Mouse (Mus musculus) MEL (cell line): ENCODE results near the gene Gm49384.
A peak's percentile ranks its signal among the peaks of the same experiment; 100 is the strongest.

Source experiments
- BHLHE40 ChIP-seq: IDR thresholded peaks from 2 replicates; pipeline ENCODE4 v1.6.1; 2012; ENCODE audit warnings: low read depth, mild to moderate bottlenecking, inconsistent platforms, low read length, improper control_type of control experiment, borderline replicate concordance
- CHD2 ChIP-seq: IDR thresholded peaks from 2 replicates; pipeline ENCODE4 v1.6.1; 2011; ENCODE audit warnings: low read length, improper control_type of control experiment
- CTCF ChIP-seq, 3 experiments: IDR thresholded peaks in 2 of 3; conservative IDR thresholded peaks in 1 of 3; 2 replicates each; pipeline ENCODE4 v1.5.1; 2011 to 2012; ENCODE audit warnings: low read length in 3 of 3, low read depth in 2 of 3, mild to moderate bottlenecking in 2 of 3, improper control_type of control experiment in 1 of 3, inconsistent platforms in 1 of 3, mixed read lengths in 1 of 3, moderate library complexity in 1 of 3; ENCODE audit not compliant: control insufficient read depth in 1 of 3, insufficient read depth in 1 of 3, poor library complexity in 1 of 3, severe bottlenecking in 1 of 3
- JUND ChIP-seq: IDR thresholded peaks from 2 replicates; pipeline ENCODE4 v1.6.1; 2011; ENCODE audit warnings: low read depth, mild to moderate bottlenecking, improper control_type of control experiment, low read length
- MAFK ChIP-seq: IDR thresholded peaks from 2 replicates; pipeline ENCODE4 v1.6.1; 2011; ENCODE audit warnings: low read depth, mild to moderate bottlenecking, low read length, improper control_type of control experiment, borderline replicate concordance
- POLR2A ChIP-seq, 2 experiments: IDR thresholded peaks; 2 replicates each; pipeline ENCODE4 v1.6.1; 2011 to 2012; ENCODE audit warnings: low read length in 2 of 2, mild to moderate bottlenecking in 2 of 2, control low read depth in 1 of 2, improper control_type of control experiment in 1 of 2, low read depth in 1 of 2, moderate library complexity in 1 of 2; ENCODE audit not compliant: control insufficient read depth in 1 of 2, insufficient read depth in 1 of 2, poor library complexity in 1 of 2
- POLR2AphosphoS2 ChIP-seq: IDR thresholded peaks from 2 replicates; pipeline ENCODE4 v1.6.1; 2011; ENCODE audit warnings: low read length, improper control_type of control experiment
- RCOR1 ChIP-seq: IDR thresholded peaks from 2 replicates; pipeline ENCODE4 v1.6.1; 2012; ENCODE audit warnings: low read depth, mild to moderate bottlenecking, inconsistent platforms, low read length, improper control_type of control experiment
- SIN3A ChIP-seq: IDR thresholded peaks from 2 replicates; pipeline ENCODE4 v1.6.1; 2012; ENCODE audit warnings: low read length, improper control_type of control experiment, inconsistent platforms
- SMC3 ChIP-seq: IDR thresholded peaks from 2 replicates; pipeline ENCODE4 v1.6.1; 2011; ENCODE audit warnings: low read depth, low read length, improper control_type of control experiment
- USF1 ChIP-seq: IDR thresholded peaks from 2 replicates; pipeline ENCODE4 v1.6.1; 2014; ENCODE audit warnings: low read depth, mild to moderate bottlenecking, inconsistent platforms, low read length, improper control_type of control experiment, moderate library complexity
- ZC3H11A ChIP-seq: IDR thresholded peaks from 2 replicates; pipeline ENCODE4 v1.6.1; 2012; ENCODE audit warnings: low read depth, mild to moderate bottlenecking, inconsistent platforms, low read length, improper control_type of control experiment
- ZKSCAN1 ChIP-seq: IDR thresholded peaks from 2 replicates; pipeline ENCODE4 v1.6.1; 2012; ENCODE audit warnings: low read depth, mild to moderate bottlenecking, inconsistent platforms, low read length, improper control_type of control experiment, moderate library complexity
- ZNF384 ChIP-seq: IDR thresholded peaks from 2 replicates; pipeline ENCODE4 v1.6.1; 2012; ENCODE audit warnings: low read depth, mild to moderate bottlenecking, inconsistent platforms, low read length, improper control_type of control experiment

DNA sequence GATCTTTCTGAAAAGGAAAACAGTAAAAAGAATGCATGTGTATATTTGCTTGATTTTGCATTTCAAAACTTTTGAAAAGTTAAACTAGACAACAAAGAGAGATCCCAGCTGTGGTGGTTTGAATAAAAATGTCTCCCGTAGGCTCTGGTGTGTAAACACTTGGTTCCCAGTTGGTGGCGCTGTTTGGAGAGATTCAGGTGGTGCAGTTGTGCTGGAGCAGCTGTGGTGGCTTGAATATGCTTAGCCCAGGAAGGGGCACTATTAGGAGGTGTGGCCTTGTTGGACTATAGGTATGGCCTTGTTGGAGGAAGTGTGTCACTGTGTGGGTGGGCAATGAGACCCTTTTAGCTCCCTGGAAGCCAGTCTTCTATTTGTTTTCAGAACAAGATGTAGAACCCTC lies 25.2 kb upstream of the Gm49384 start:
- TF ChIP-seq SMC3 (peak; percentile 53), CTCF (IDR thresholded peaks at IDR 0.05 in 2 of 3, conservative IDR thresholded peaks at IDR 0.05 in 1 of 3; ENCODE audit: control insufficient read depth in 1 of 3, insufficient read depth in 1 of 3, low read depth in 2 of 3, low read length in 3 of 3, poor library complexity in 1 of 3, severe bottlenecking in 1 of 3) (peak; percentile 46 to 67 (median 63)), RCOR1 (no peak), SIN3A (peak; percentile 39; the same call in 1 of the 2 replicates), MAFK (no peak), ZNF384 (0 out of 2 replicates have a peak, but pooled peaks have one; percentile 21), JUND (no peak), ZC3H11A (0 out of 2 replicates have a peak, but pooled peaks have one; percentile 13), ZKSCAN1 (no peak), USF1 (no peak), CHD2 (no peak), BHLHE40 (no peak), POLR2A (IDR thresholded peaks at IDR 0.05; ENCODE audit: control insufficient read depth in 1 of 2, insufficient read depth in 1 of 2, low read depth in 1 of 2, low read length in 2 of 2, poor library complexity in 1 of 2) (no peak), POLR2AphosphoS2 (no peak)
